Mouse (Mus musculus): ENCODE measurements around the gene Sacm1l.

DNA sequence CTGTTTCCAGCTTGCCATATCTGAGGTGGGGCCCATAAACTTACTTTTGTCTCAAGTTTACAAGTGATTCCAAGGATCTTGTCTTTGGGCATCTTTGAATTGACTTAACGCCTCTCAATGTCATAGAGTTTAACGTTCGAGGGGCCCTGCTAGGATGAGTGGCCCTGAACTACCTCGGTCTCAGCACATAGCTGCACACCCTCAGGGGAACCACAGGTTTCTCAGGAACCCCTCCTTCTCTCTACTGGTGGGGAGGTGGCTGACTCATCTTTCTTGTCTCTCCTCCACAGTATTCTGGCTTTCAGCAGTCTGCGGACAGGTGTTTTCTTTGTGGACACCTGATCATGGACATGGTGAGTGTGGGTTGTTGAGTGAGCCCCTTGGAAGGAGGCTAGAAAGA is 18.6 kb upstream of the Sacm1l start:
- no peak for TF ChIP-seq CTCF (IDR thresholded peaks at IDR 0.05; ENCODE audit: low read depth, low read length)
- TF ChIP-seq POLR2A (IDR thresholded peaks at IDR 0.05; ENCODE audit: extremely low read depth, insufficient read depth, low read length), result no peak

Data from liver, adult 2 months (tissue).